Mouse (Mus musculus) ES-Bruce4 (cell line): ENCODE measurements around the gene Vmn1r239-ps.

ENCODE experiments used
- CTCF ChIP-seq: IDR thresholded peaks from one replicate; pipeline ENCODE4 v1.8.1; 2011; ENCODE audit warnings: low read depth, low read length
- POLR2A ChIP-seq: IDR thresholded peaks from one replicate; pipeline ENCODE4 v1.8.1; 2011; ENCODE audit warnings: low read length; ENCODE audit not compliant: insufficient read depth

- no peak for TF ChIP-seq CTCF
- no peak for TF ChIP-seq POLR2A
These were observed 23.8 kb downstream of the Vmn1r239-ps start for GRCm38 (mm10) chrX:147429753-147430152.
